Mouse (Mus musculus): ENCODE results near the gene Fgf18. TPM values are rescaled to one million over a fixed set of nuclear protein-coding genes. Genes with fewer than 3 reads are reported as not detected.

Gene Fgf18
- polyA plus RNA-seq, 1 experiment from 2014 or later = 4.8 TPM

GRCm38 (mm10) chr11:33075293-33075692 is 71.9 kb downstream of the Fgf18 start:
- Histone ChIP-seq H3K4me2 (ENCODE audit: low read length) (no peak overlapping the region), H3K9me3 (replicated peaks; ENCODE audit: control insufficient read depth, low read length, poor library complexity, severe bottlenecking) (no peaks in the 10 kb centered on the region), H3K27ac (ENCODE audit: low read length) (no peak overlapping the region), H3K36me3 (ENCODE audit: control insufficient read depth, insufficient read depth, low read length) (no peaks in the 10 kb centered on the region), H3K4me3 (ENCODE audit: low read depth, low read length) (no peak overlapping the region), H3K27me3 (ENCODE audit: control insufficient read depth, insufficient read depth, low read depth, low read length) (no peaks in the 10 kb centered on the region), H3K9ac (ENCODE audit: low read depth, low read length) (no peak overlapping the region), H3K4me1 (ENCODE audit: control insufficient read depth, insufficient read depth, low read length) (peaks cover 5% of the 10 kb centered on the region; the same call in 1 of the 2 replicates)
- ATAC-seq = peak; percentile 43
- 72% methylated on average over 8 of the region's 8 CpGs for WGBS

DNA sequence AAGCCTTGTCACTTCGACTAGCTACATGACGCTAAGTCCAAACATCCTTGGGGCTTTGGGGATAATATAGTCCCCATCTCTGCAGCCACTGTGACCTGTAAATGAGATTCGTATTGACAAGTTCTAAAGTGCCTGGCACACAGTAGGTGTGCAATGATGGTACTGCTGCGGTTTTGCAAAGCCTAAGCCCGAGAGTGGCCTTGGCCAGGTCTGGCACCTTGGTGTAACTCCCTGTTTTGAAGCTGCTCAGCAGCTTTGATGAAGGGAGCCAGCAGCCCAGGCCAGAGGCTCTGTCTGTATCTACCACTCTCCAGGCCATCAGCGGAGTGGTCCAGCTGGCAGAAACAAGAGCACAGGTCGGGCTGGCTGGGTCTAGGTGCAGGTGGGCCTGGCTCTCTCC is 72.7 kb downstream of the Fgf18 start:
- Histone ChIP-seq H3K27ac (ENCODE audit: low read length) (no peak overlapping the region), H3K4me2 (ENCODE audit: low read length) (no peak overlapping the region), H3K4me3 (ENCODE audit: low read depth, low read length) (no peak overlapping the region), H3K4me1 (ENCODE audit: control insufficient read depth, insufficient read depth, low read length) (peaks cover 5% of the 10 kb centered on the region; the same call in 1 of the 2 replicates), H3K27me3 (ENCODE audit: control insufficient read depth, insufficient read depth, low read depth, low read length) (no peaks in the 10 kb centered on the region), H3K9me3 (replicated peaks; ENCODE audit: control insufficient read depth, low read length, poor library complexity, severe bottlenecking) (no peaks in the 10 kb centered on the region), H3K9ac (ENCODE audit: low read depth, low read length) (no peak overlapping the region), H3K36me3 (ENCODE audit: control insufficient read depth, insufficient read depth, low read length) (no peaks in the 10 kb centered on the region)
- 81% methylated on average over 7 of the region's 7 CpGs for WGBS
- ATAC-seq = no peak

DNA sequence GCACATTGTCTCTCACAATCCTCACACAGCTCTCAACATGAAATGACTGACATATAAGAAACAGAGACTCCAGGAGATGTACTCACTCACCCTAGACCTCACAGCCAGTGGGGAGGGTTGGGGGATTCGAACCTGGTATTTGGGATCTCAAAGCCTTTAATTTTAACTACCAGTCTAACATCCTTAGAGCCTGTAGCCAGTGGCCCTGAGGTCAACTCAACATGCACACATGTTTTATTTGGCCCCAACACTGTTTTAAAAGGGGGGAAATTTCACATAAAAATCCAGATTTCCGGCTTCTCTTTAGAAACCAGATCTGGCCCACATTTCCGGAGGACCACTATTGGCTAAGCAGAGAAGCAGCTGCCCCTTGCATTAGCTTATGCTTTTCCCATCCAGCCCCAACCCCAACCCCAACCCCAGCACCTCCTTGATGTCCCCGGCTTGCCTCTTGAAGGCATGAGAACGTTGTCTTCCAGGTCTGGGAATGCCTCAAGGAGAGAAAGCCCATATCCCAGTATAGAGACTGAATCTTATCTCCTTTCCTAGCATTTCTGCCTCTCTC is 75.8 kb downstream of the Fgf18 start:
- 0 out of 2 replicates have a peak, but pooled peaks cover 2% of the 10 kb centered on the region for H3K4me1 ChIP-seq (ENCODE audit: control insufficient read depth, insufficient read depth, low read length)
- no peaks in the 10 kb centered on the region for H3K9me3 ChIP-seq (replicated peaks; ENCODE audit: control insufficient read depth, low read length, poor library complexity, severe bottlenecking)
- no peak overlapping the region for H3K27ac ChIP-seq (ENCODE audit: low read length)
- H3K4me2 ChIP-seq (ENCODE audit: low read length) = no peak overlapping the region
- no peaks in the 10 kb centered on the region for H3K27me3 ChIP-seq (ENCODE audit: control insufficient read depth, insufficient read depth, low read depth, low read length)
- 96% methylated on average over 5 of the region's 5 CpGs for WGBS
- H3K36me3 ChIP-seq (ENCODE audit: control insufficient read depth, insufficient read depth, low read length) = no peaks in the 10 kb centered on the region
- H3K4me3 ChIP-seq (ENCODE audit: low read depth, low read length) = no peak overlapping the region
- ATAC-seq = no peak
- no peak overlapping the region for H3K9ac ChIP-seq (ENCODE audit: low read depth, low read length)

DNA sequence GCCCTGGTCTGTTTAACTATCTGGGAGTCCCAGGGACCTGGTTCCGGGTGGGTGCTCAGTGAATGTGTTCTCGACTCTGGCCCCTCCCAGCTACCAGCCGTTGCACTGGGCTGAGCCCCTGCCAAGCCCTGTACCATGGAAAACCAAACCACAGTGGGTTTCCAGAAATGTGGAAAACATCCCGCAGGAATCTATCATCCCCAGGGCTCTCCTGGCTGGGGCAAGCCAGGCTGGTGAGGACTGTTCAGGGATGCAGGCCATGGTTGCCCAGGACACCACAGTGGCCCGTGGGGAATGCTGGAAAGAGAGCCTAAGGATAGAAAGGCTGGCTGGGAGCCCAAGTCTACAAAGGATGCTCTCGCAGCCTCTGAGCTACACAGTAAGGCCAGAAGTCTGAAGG is 76.7 kb downstream of the Fgf18 start:
- Histone ChIP-seq H3K4me2 (ENCODE audit: low read length) (no peak overlapping the region), H3K27ac (ENCODE audit: low read length) (no peak overlapping the region), H3K9me3 (replicated peaks; ENCODE audit: control insufficient read depth, low read length, poor library complexity, severe bottlenecking) (no peaks in the 10 kb centered on the region), H3K4me3 (ENCODE audit: low read depth, low read length) (no peak overlapping the region), H3K4me1 (ENCODE audit: control insufficient read depth, insufficient read depth, low read length) (0 out of 2 replicates have a peak, but pooled peaks cover 2% of the 10 kb centered on the region), H3K36me3 (ENCODE audit: control insufficient read depth, insufficient read depth, low read length) (no peaks in the 10 kb centered on the region), H3K27me3 (ENCODE audit: control insufficient read depth, insufficient read depth, low read depth, low read length) (no peaks in the 10 kb centered on the region), H3K9ac (ENCODE audit: low read depth, low read length) (no peak overlapping the region)
- WGBS = 33% methylated on average over 6 of the region's 6 CpGs
- peak; percentile 92 for ATAC-seq

Other genes with a start within 250 kb of the Fgf18 start
- gene Npm1, start 15.8 kb upstream of the Fgf18 start, polyA plus RNA-seq (2015; fragmentation: Nextera tagmentation; extraction: Ambion mirVana) = 349 and 380 TPM in 2 replicates
- gene Tlx3, start 56.2 kb upstream of the Fgf18 start, polyA plus RNA-seq (2015; fragmentation: Nextera tagmentation; extraction: Ambion mirVana) = 0.85 and 0.89 TPM in 2 replicates
- gene Gm12117, start 129.3 kb upstream of the Fgf18 start, polyA plus RNA-seq (2015; fragmentation: Nextera tagmentation; extraction: Ambion mirVana) = not detected in 2 replicates

Measured in midbrain, embryonic 16.5 days (tissue).